Mouse (Mus musculus) limb, embryonic 11.5 days (tissue): ENCODE measurements around the gene Bid. TPM values are rescaled to one million over a fixed set of nuclear protein-coding genes. Genes with fewer than 3 reads are reported as not detected.
"Not testable (repeated sequence)": the region's sequence is repeated elsewhere in the genome, so short reads cannot be mapped to it uniquely, and the experiment has no call there.

ENCODE experiments used
- ATAC-seq: fragments of 200-750 bp; cut with Nextera tagmentation; 2 replicates; pipeline ENCODE4 v1.8.0; 2017; ENCODE audit warnings: low read depth; ENCODE audit not compliant: insufficient number of reproducible peaks, low FRiP score, low TSS enrichment
- DNase-seq: peaks from one replicate; pipeline ENCODE4 v3.0.0-alpha.2; 2015; ENCODE audit warnings: low spot score
- H3K27ac ChIP-seq: fragments of 300-500 bp; sonication (generic); replicated peaks from 2 replicates; pipeline ENCODE4 v1.5.1; 2014; ENCODE audit warnings: low read depth, mild to moderate bottlenecking, low read length
- H3K27me3 ChIP-seq: fragments of 300-500 bp; sonication (generic); 2 replicates; pipeline ENCODE4 v1.6.1; 2014; ENCODE audit warnings: mild to moderate bottlenecking, low read length, mixed read lengths; ENCODE audit not compliant: control insufficient read depth, insufficient read depth
- H3K36me3 ChIP-seq: fragments of 300-500 bp; sonication (generic); 2 replicates; pipeline ENCODE4 v1.6.1; 2014; ENCODE audit warnings: mild to moderate bottlenecking, low read length, moderate library complexity, mixed read lengths; ENCODE audit not compliant: control insufficient read depth, insufficient read depth
- H3K4me1 ChIP-seq: fragments of 300-500 bp; sonication (generic); 2 replicates; pipeline ENCODE4 v1.6.1; 2014; ENCODE audit warnings: low read length, mixed read lengths; ENCODE audit not compliant: control insufficient read depth, insufficient read depth
- H3K4me2 ChIP-seq: fragments of 300-500 bp; sonication (generic); 2 replicates; pipeline ENCODE4 v1.6.1; 2014; ENCODE audit warnings: low read depth, mild to moderate bottlenecking, moderate library complexity; ENCODE audit not compliant: severe bottlenecking
- H3K4me3 ChIP-seq: fragments of 300-500 bp; sonication (generic); 2 replicates; pipeline ENCODE4 v1.5.1; 2014; ENCODE audit warnings: low read depth, low read length
- H3K9ac ChIP-seq: fragments of 300-500 bp; sonication (generic); 2 replicates; pipeline ENCODE4 v1.6.1; 2014; ENCODE audit warnings: mild to moderate bottlenecking, low read length
- H3K9me3 ChIP-seq: fragments of 300-500 bp; sonication (generic); 2 replicates; pipeline ENCODE4 v1.6.1; 2016; ENCODE audit warnings: low read length; ENCODE audit not compliant: control insufficient read depth
- WGBS: fragments of 180-500 bp; shearing (Covaris S2); extraction: QIAGEN DNeasy Blood & Tissue Kit; methylation state at CpG from one replicate; pipeline ENCODE4 v1.1.7; 2014; 5-methylcytosine and 5-hydroxymethylcytosine counted together
- polyA plus RNA-seq: library from polyadenylated mRNA; unstranded; fragments of >200 nt; fragmentation: Nextera tagmentation; extraction: Ambion mirVana; gene quantifications from 2 replicates; pipeline ENCODE4 v1.2.1, GENCODE M21; 2014

The Bid gene
- polyA plus RNA-seq, 1 experiment from 2014 or later: 17.0 TPM

DNA sequence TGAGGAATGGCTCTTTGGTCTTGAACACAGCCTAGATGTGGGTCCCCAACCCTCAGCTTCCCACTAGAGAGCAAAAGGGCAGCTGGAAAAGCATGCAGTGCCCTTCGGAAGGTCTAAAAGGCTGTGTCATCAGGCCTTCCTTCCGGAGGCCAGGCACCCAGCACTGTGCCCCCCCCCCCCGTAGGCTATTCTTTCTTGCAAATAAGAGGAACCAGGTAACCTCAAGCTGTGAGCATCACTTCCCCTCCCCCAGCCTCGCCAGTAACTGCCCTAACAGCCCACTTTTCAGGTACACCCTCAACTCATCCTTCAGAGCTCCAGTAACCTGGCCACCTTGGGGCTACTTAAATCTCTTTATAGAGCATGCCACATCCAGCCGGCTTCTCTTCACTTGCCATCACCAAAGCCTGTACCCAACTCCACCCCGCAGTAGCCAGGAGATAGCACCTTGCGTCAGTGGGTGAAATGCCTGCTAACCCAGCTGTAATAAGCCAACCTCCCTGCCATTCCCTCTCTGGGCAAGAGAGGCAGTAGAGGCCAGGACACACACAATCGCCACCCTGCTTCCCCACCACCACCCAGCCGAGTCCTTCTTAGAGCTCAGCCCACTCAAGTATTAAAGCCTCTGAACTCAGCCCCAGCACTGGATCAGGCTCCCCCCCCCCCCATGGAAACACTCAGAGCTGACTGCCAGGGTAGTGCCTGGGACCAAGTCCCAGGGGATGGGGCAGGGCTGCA lies 1.6 kb downstream of the Bid start:
- Histone ChIP-seq H3K27me3 (peaks cover 3% of the 10 kb centered on the region; the same call in 1 of the 2 replicates), H3K9ac (no peak overlapping the region), H3K4me2 (no peak overlapping the region), H3K36me3 (no peaks in the 10 kb centered on the region), H3K4me1 (0 out of 2 replicates have a peak, but pooled peaks cover 3% of the 10 kb centered on the region), H3K27ac (no peak overlapping the region), H3K9me3 (no peaks in the 10 kb centered on the region), H3K4me3 (no peak overlapping the region)
- peak; percentile 25 for DNase-seq
- no peak for ATAC-seq
- WGBS: 43% methylated on average over 9 of the region's 9 CpGs

DNA sequence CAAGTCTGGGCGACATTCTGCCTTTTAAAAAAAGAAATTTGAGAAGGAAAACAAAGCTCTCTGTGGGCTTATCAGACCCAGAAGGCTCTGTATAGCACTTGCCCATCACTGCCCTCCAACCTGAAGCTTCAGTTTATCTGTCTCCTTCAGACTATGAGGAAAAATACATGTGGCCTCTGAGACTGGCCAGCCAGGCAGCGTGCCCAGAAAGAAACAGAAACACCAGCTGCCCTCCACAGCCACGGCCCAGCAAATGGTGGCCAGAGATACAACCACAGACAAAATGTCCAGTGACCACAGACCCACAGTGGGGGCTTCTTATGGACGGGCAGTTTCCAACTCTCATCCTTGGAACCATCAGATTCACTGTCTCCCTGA lies 2.1 kb downstream of the Bid start:
- no peak overlapping the region for H3K4me2 ChIP-seq
- H3K27me3 ChIP-seq: peaks cover 3% of the 10 kb centered on the region; the same call in 1 of the 2 replicates
- no peak overlapping the region for H3K27ac ChIP-seq
- no peaks in the 10 kb centered on the region for H3K36me3 ChIP-seq
- H3K9ac ChIP-seq: no peak overlapping the region
- ATAC-seq (no peak), DNase-seq (no peak)
- 79% methylated on average over 4 of the region's 4 CpGs for whole genome bisulfite sequencing
- H3K4me1 ChIP-seq: 0 out of 2 replicates have a peak, but pooled peaks cover 3% of the 10 kb centered on the region
- H3K9me3 ChIP-seq: no peaks in the 10 kb centered on the region
- H3K4me3 ChIP-seq: no peak overlapping the region

DNA sequence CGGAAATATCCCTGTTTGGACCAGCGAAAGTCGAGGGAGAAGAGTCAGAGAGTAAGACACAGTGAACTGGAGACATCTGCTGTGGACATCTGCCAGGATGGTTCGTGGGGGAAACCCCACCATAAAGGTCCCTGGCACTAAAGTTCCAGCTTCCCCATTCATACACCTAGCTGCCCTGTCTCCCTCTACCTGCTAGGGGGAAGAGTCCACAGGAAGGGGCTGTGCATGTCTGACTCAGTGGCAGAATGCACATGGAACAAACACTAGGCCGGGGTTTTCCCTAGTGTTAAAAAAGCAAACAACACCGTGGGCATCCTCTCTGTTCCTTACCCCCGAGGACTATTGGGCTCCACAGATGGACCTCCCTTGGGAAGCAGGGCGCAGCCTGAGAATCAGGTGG lies 2.9 kb downstream of the Bid start:
- Histone ChIP-seq H3K4me3 (no peak overlapping the region), H3K36me3 (no peaks in the 10 kb centered on the region), H3K9me3 (no peaks in the 10 kb centered on the region), H3K27ac (no peak overlapping the region), H3K9ac (no peak overlapping the region), H3K4me1 (0 out of 2 replicates have a peak, but pooled peaks cover 3% of the 10 kb centered on the region), H3K4me2 (no peak overlapping the region), H3K27me3 (peaks cover 3% of the 10 kb centered on the region; the same call in 1 of the 2 replicates)
- ATAC-seq: no peak
- WGBS: 85% methylated on average over 8 of the region's 8 CpGs
- DNase-seq: no peak

DNA sequence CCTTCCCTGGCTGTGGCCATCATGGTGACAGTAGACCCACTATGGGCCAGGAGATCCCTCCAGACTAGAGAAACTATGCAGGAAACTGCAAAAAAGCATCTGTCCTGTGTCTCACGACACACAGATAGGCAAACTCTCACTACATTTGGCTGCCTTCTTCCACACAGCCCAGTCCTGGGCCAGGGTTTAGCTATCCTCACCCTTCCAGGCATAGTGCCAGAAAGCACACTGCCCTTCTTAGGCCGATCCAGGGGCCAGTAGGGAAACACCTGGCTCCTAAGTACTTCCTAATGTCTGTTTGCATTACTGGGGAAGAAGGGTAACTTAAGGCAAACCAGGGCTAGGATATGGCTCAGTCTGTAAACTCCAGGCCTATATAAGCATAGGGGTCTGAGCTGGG lies 3.7 kb downstream of the Bid start:
- ATAC-seq (no peak), DNase-seq (no peak)
- WGBS: 80% methylated on average over 2 of the region's 2 CpGs
- Histone ChIP-seq H3K36me3 (no peaks in the 10 kb centered on the region), H3K9ac (no peak overlapping the region), H3K27me3 (peaks cover 3% of the 10 kb centered on the region; the same call in 1 of the 2 replicates), H3K4me2 (no peak overlapping the region), H3K9me3 (no peaks in the 10 kb centered on the region), H3K4me3 (no peak overlapping the region), H3K4me1 (0 out of 2 replicates have a peak, but pooled peaks cover 3% of the 10 kb centered on the region), H3K27ac (no peak overlapping the region)

DNA sequence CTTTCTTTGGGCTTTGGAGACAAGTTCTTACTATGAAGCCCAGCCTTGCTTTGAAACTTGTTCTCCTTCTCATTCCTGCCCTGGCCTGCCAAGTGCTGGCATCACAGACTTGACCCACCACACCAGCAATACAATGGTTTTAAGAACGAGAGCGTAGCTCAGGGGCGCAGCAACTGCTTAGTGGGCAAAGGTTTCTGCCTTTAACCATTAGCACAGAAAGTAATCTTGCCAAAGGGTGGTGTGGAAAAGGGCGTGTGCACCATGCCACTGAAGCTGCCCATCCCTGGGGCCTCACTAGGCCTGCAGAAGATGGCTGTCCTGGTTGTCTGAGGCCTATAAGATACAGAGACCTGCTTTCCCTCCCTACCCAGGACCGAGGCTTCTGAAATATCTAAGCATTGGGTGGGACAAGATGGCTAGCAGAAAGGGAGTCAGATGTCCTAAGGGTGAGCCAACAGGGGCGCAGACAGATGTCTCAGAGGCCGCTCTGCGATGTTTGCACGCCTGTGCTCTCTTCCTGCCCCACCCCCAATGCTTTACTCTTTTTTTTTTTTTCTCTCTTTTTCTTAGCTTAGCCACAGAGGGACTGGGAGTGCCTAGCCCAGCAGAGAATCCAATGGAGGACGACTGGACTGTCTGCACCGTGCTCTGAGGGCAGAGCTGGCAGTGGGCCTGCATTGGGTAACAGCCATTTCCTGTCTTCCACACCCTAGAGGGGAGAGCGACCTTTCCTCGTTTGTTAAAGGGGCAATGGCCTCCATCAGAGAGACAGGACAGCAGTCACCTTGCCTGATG lies 5.2 kb downstream of the Bid start:
- WGBS: 79% methylated on average over 13 of the region's 13 CpGs
- Histone ChIP-seq H3K36me3 (no peaks in the 10 kb centered on the region), H3K27ac (no peak overlapping the region), H3K27me3 (peaks cover 3% of the 10 kb centered on the region; the same call in 1 of the 2 replicates), H3K4me1 (0 out of 2 replicates have a peak, but pooled peaks cover 3% of the 10 kb centered on the region), H3K4me2 (no peak overlapping the region), H3K9ac (no peak overlapping the region), H3K9me3 (no peaks in the 10 kb centered on the region), H3K4me3 (no peak overlapping the region)
- DNase-seq: no peak
- no peak for ATAC-seq

DNA sequence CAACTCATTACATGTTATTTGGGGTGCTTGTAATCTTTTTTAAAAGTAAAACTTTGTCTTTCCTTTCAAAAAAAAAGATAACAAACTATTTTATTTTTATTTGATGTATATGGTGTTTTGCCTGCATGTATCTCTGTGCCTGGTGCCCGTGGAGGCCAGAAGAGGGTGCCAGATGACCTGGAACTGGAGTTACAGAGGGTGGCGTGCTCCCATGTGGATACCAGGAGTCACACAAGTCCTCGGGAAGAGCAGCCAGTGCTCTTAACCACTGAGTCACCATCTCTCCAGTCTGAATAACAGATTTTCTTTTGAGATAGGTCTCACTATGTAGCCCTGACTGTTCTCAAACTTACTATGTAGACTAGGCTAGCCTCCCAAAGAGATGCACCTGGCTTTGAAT lies 7.2 kb downstream of the Bid start:
- Histone ChIP-seq H3K4me2 (no peak overlapping the region), H3K4me3 (no peak overlapping the region), H3K27ac (no peak overlapping the region), H3K9me3 (no peaks in the 10 kb centered on the region), H3K36me3 (no peaks in the 10 kb centered on the region), H3K4me1 (no peaks in the 10 kb centered on the region), H3K9ac (no peak overlapping the region), H3K27me3 (no peaks in the 10 kb centered on the region)
- DNase-seq (no peak), ATAC-seq (no peak)
- WGBS: 90% methylated on average over 3 of the region's 3 CpGs

DNA sequence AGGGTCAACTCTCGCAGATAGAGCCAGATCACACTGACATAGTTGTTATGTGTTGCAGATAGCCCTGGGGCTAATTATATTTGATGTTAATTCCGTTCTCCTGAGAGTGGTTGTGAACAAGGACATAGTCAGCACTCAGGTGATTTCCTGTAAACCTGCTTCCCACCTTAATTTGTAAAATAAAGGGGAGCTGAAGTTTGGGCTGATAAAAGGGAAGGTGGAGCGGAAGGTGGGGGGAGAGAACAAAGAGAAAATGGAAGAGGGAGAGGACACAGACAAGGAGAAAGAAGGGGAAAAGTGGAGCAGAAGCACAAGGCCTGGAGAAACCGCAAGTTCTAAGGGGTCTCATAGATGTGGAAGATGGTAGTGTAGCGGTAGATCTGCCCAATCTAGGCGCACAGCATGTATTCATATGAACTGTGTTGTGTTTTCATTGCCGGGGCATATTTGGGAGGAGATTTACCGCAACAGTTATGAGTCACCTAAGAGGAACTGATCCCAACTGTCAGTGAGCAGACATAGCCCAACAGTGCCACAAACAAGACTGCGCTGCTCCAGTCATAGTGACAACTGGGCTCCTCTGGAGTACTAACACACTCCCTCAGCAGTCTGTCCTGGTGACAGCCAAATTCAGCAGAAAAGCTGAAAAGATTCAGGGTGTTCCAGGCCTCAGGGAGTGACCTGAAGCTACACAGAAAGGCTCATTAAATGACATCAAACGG lies 8.6 kb downstream of the Bid start:
- not testable (repeated sequence) for H3K36me3 ChIP-seq, H3K4me1 ChIP-seq, ATAC-seq, DNase-seq, H3K27me3 ChIP-seq, H3K27ac ChIP-seq, H3K9me3 ChIP-seq, H3K4me2 ChIP-seq, H3K4me3 ChIP-seq, H3K9ac ChIP-seq
- WGBS: 87% methylated on average over 9 of the region's 10 CpGs

DNA sequence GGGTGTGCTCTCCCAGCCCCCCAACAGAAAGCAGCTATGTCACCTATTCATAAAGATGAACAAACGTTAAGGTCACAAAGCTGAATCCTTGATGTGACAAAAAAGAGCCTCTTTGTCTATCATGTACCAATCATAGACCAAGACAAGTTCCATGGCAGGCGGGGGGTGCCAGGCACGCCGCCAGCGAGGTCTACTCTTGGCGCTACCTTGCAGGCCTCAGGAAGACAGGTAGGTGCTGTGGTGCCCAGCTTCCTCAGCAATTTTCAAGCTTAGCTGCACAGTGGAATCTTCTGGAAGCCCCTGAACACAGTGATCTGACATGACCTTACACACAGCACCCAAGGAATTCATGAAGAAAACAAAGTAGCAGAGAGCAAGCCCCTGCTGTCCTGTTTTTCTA lies 10.1 kb downstream of the Bid start:
- DNase-seq: no peak
- no peaks in the 10 kb centered on the region for H3K4me1 ChIP-seq
- no peak overlapping the region for H3K27ac ChIP-seq
- no peak for ATAC-seq
- no peaks in the 10 kb centered on the region for H3K36me3 ChIP-seq
- H3K4me2 ChIP-seq: no peak overlapping the region
- H3K4me3 ChIP-seq: no peak overlapping the region
- no peaks in the 10 kb centered on the region for H3K27me3 ChIP-seq
- no peak overlapping the region for H3K9ac ChIP-seq
- H3K9me3 ChIP-seq: no peaks in the 10 kb centered on the region
- WGBS: 95% methylated on average over 6 of the region's 6 CpGs
